Mouse (Mus musculus) midbrain, embryonic 13.5 days (tissue): Measurements from ENCODE around the gene Arhgap8. TPM values are rescaled to one million over a fixed set of nuclear protein-coding genes. Genes with fewer than 3 reads are reported as not detected.
"Not testable (repeated sequence)": the region's sequence is repeated elsewhere in the genome, so short reads cannot be mapped to it uniquely, and the experiment has no call there.

ENCODE experiments used
- ATAC-seq: fragments of 200-750 bp; cut with Nextera tagmentation; 2 replicates; pipeline ENCODE4 v1.8.0; 2017; ENCODE audit warnings: mild to moderate bottlenecking, moderate TSS enrichment, moderate library complexity
- H3K27ac ChIP-seq: fragments of 300-500 bp; sonication (generic); 2 replicates; pipeline ENCODE4 v1.5.1; 2015; ENCODE audit warnings: inconsistent platforms, mild to moderate bottlenecking, moderate library complexity
- H3K27me3 ChIP-seq: fragments of 300-500 bp; sonication (generic); 2 replicates; pipeline ENCODE4 v1.6.1; 2015; ENCODE audit warnings: mild to moderate bottlenecking, inconsistent platforms
- H3K36me3 ChIP-seq: fragments of 300-500 bp; sonication (generic); 2 replicates; pipeline ENCODE4 v1.6.1; 2015; ENCODE audit warnings: mild to moderate bottlenecking, inconsistent platforms
- H3K4me1 ChIP-seq: fragments of 300-500 bp; sonication (generic); replicated peaks from 2 replicates; pipeline ENCODE4 v1.6.1; 2015; ENCODE audit warnings: inconsistent platforms
- H3K4me2 ChIP-seq: fragments of 300-500 bp; sonication (generic); replicated peaks from 2 replicates; pipeline ENCODE4 v1.6.1; 2015; ENCODE audit warnings: moderate library complexity, mild to moderate bottlenecking, inconsistent platforms
- H3K4me3 ChIP-seq: fragments of 300-500 bp; sonication (generic); replicated peaks from 2 replicates; pipeline ENCODE4 v1.5.1; 2015; ENCODE audit warnings: mild to moderate bottlenecking, inconsistent platforms
- H3K9ac ChIP-seq: fragments of 300-500 bp; sonication (generic); replicated peaks from 2 replicates; pipeline ENCODE4 v1.6.1; 2015; ENCODE audit warnings: mild to moderate bottlenecking, inconsistent platforms
- H3K9me3 ChIP-seq: fragments of 300-500 bp; sonication (generic); 2 replicates; pipeline ENCODE4 v1.6.1; 2016; ENCODE audit warnings: mild to moderate bottlenecking, inconsistent platforms
- WGBS: fragments of 180-500 bp; shearing (Covaris S2); methylation state at CpG from one replicate; pipeline ENCODE4 v1.1.7; 2015; 5-methylcytosine and 5-hydroxymethylcytosine counted together
- polyA plus RNA-seq: library from polyadenylated mRNA; unstranded; fragments of >200 nt; fragmentation: Nextera tagmentation; extraction: Ambion mirVana; gene quantifications from 2 replicates; pipeline ENCODE4 v1.2.1, GENCODE M21; 2015

Gene Arhgap8
- polyA plus RNA-seq, 1 experiment from 2014 or later: 0.61 TPM

GRCm38 (mm10) chr15:84741573-84741972, 21.7 kb downstream of the Arhgap8 start:
- H3K36me3 ChIP-seq: no peaks in the 10 kb centered on the region
- no peak for ATAC-seq
- no peaks in the 10 kb centered on the region; the same call in 1 of the 2 replicates for H3K9me3 ChIP-seq
- 83% methylated on average over 3 of the region's 3 CpGs for WGBS
- no peak overlapping the region for H3K4me2 ChIP-seq
- H3K4me3 ChIP-seq: no peak overlapping the region
- H3K4me1 ChIP-seq: peaks cover 6% of the 10 kb centered on the region; the same call in 1 of the 2 replicates
- 0 out of 2 replicates have a peak, but pooled peaks cover 2% of the 10 kb centered on the region for H3K27me3 ChIP-seq
- no peak overlapping the region for H3K9ac ChIP-seq
- H3K27ac ChIP-seq: no peak overlapping the region

- 27% methylated on average over 3 of the region's 3 CpGs for WGBS
- H3K27me3 ChIP-seq: 0 out of 2 replicates have a peak, but pooled peaks cover 2% of the 10 kb centered on the region
- no peak overlapping the region for H3K4me2 ChIP-seq
- no peak overlapping the region for H3K9ac ChIP-seq
- no peaks in the 10 kb centered on the region for H3K4me1 ChIP-seq
- H3K27ac ChIP-seq: no peak overlapping the region
- no peak for ATAC-seq
- H3K36me3 ChIP-seq: no peaks in the 10 kb centered on the region
- H3K4me3 ChIP-seq: no peak overlapping the region
- H3K9me3 ChIP-seq: no peaks in the 10 kb centered on the region; the same call in 1 of the 2 replicates
These were observed 23.5 kb downstream of the Arhgap8 start for GRCm38 (mm10) chr15:84743347-84743746.

GRCm38 (mm10) chr15:84744308-84744707, 24.5 kb downstream of the Arhgap8 start:
- no peak overlapping the region for H3K4me2 ChIP-seq
- ATAC-seq: no peak
- H3K4me1 ChIP-seq: no peaks in the 10 kb centered on the region
- no peak overlapping the region for H3K27ac ChIP-seq
- no peak overlapping the region for H3K4me3 ChIP-seq
- 14% methylated on average over 2 of the region's 2 CpGs for WGBS
- no peak overlapping the region for H3K9ac ChIP-seq
- 0 out of 2 replicates have a peak, but pooled peaks cover 2% of the 10 kb centered on the region for H3K27me3 ChIP-seq
- H3K9me3 ChIP-seq: no peaks in the 10 kb centered on the region; the same call in 1 of the 2 replicates
- H3K36me3 ChIP-seq: no peaks in the 10 kb centered on the region

GRCm38 (mm10) chr15:84745831-84746230, 26.0 kb downstream of the Arhgap8 start:
- ATAC-seq: no peak
- Histone ChIP-seq H3K27me3 (0 out of 2 replicates have a peak, but pooled peaks cover 2% of the 10 kb centered on the region), H3K9ac (no peak overlapping the region), H3K9me3 (no peaks in the 10 kb centered on the region), H3K27ac (no peak overlapping the region), H3K36me3 (no peaks in the 10 kb centered on the region), H3K4me3 (no peak overlapping the region), H3K4me2 (no peak overlapping the region), H3K4me1 (no peaks in the 10 kb centered on the region)
- WGBS: 89% methylated on average over 4 of the region's 4 CpGs

GRCm38 (mm10) chr15:84754987-84755386, 35.1 kb downstream of the Arhgap8 start:
- Histone ChIP-seq H3K9me3 (no peaks in the 10 kb centered on the region), H3K9ac (no peak overlapping the region), H3K4me1 (peaks cover 35% of the 10 kb centered on the region), H3K27ac (no peak overlapping the region), H3K36me3 (no peaks in the 10 kb centered on the region), H3K4me2 (no peak overlapping the region), H3K27me3 (peaks cover 24% of the 10 kb centered on the region), H3K4me3 (no peak overlapping the region)
- WGBS: 14% methylated on average over 3 of the region's 3 CpGs
- ATAC-seq: peak; percentile 64; the same call in 1 of the 2 replicates

GRCm38 (mm10) chr15:84756426-84756825, 36.6 kb downstream of the Arhgap8 start:
- peak overlapping the region; percentile 54; the same call in 1 of the 2 replicates for H3K27ac ChIP-seq
- peak; percentile 75 for ATAC-seq

GRCm38 (mm10) chr15:84758493-84758892, 38.6 kb downstream of the Arhgap8 start:
- Histone ChIP-seq H3K9ac (no peak overlapping the region), H3K9me3 (no peaks in the 10 kb centered on the region), H3K4me3 (no peak overlapping the region), H3K27ac (no peak overlapping the region), H3K4me2 (no peak overlapping the region), H3K36me3 (no peaks in the 10 kb centered on the region), H3K27me3 (peaks cover 24% of the 10 kb centered on the region), H3K4me1 (peaks cover 48% of the 10 kb centered on the region)
- ATAC-seq: no peak
- WGBS: 22% methylated on average over 4 of the region's 4 CpGs

More at GRCm38 (mm10) chr15:84756426-84756825, 36.6 kb downstream of the Arhgap8 start:
- Histone ChIP-seq H3K36me3 (no peaks in the 10 kb centered on the region), H3K4me1 (peaks cover 37% of the 10 kb centered on the region), H3K4me2 (peak overlapping the region; percentile 59), H3K4me3 (peak overlapping the region; percentile 37), H3K27me3 (peaks cover 24% of the 10 kb centered on the region), H3K9ac (peak overlapping the region; percentile 44), H3K9me3 (no peaks in the 10 kb centered on the region)
- 1% methylated on average over 22 of the region's 22 CpGs for WGBS

- peaks cover 8% of the 10 kb centered on the region for H3K27me3 ChIP-seq
- no peaks in the 10 kb centered on the region for H3K36me3 ChIP-seq
- WGBS: 48% methylated on average over 8 of the region's 8 CpGs
- H3K9ac ChIP-seq: 0 out of 2 replicates have a peak overlapping the region, but pooled peaks have one; percentile 11
- no peak overlapping the region for H3K4me3 ChIP-seq
- peak overlapping the region; percentile 54 for H3K27ac ChIP-seq
- peaks cover 20% of the 10 kb centered on the region for H3K4me1 ChIP-seq
- no peak overlapping the region for H3K4me2 ChIP-seq
- H3K9me3 ChIP-seq: no peaks in the 10 kb centered on the region
- peak; percentile 62 for ATAC-seq
These were observed 43.0 kb downstream of the Arhgap8 start for GRCm38 (mm10) chr15:84762712-84763422.

GRCm38 (mm10) chr15:84763423-84763812, 43.6 kb downstream of the Arhgap8 start:
- H3K36me3 ChIP-seq: no peaks in the 10 kb centered on the region
- WGBS: 19% methylated on average over 7 of the region's 7 CpGs
- no peak overlapping the region for H3K4me3 ChIP-seq
- peaks cover 20% of the 10 kb centered on the region for H3K4me1 ChIP-seq
- ATAC-seq: no peak
- peak overlapping the region; percentile 54; the same call in 1 of the 2 replicates for H3K27ac ChIP-seq
- H3K9ac ChIP-seq: peak overlapping the region; percentile 14; the same call in 1 of the 2 replicates
- H3K27me3 ChIP-seq: 0 out of 2 replicates have a peak, but pooled peaks cover 4% of the 10 kb centered on the region
- no peaks in the 10 kb centered on the region for H3K9me3 ChIP-seq
- no peak overlapping the region for H3K4me2 ChIP-seq

- no peak for ATAC-seq
- Histone ChIP-seq H3K27ac (no peak overlapping the region), H3K9me3 (no peaks in the 10 kb centered on the region), H3K4me1 (peaks cover 17% of the 10 kb centered on the region), H3K27me3 (no peaks in the 10 kb centered on the region), H3K9ac (no peak overlapping the region), H3K36me3 (no peaks in the 10 kb centered on the region), H3K4me2 (no peak overlapping the region), H3K4me3 (no peak overlapping the region)
- WGBS: 41% methylated on average over 10 of the region's 10 CpGs
These were observed 46.8 kb downstream of the Arhgap8 start for GRCm38 (mm10) chr15:84766621-84767020.

- not testable (repeated sequence) for H3K27me3 ChIP-seq, H3K36me3 ChIP-seq, H3K4me2 ChIP-seq, ATAC-seq, H3K4me3 ChIP-seq, H3K9me3 ChIP-seq, H3K9ac ChIP-seq, H3K27ac ChIP-seq
- WGBS: 90% methylated on average over 4 of the region's 4 CpGs
- peaks cover 11% of the 10 kb centered on the region for H3K4me1 ChIP-seq
These were observed 48.7 kb downstream of the Arhgap8 start for GRCm38 (mm10) chr15:84768531-84768930.

GRCm38 (mm10) chr15:84769641-84770341, 49.9 kb downstream of the Arhgap8 start:
- peaks cover 16% of the 10 kb centered on the region for H3K4me1 ChIP-seq
- H3K4me2 ChIP-seq: no peak overlapping the region
- H3K9ac ChIP-seq: no peak overlapping the region
- ATAC-seq: no peak
- H3K4me3 ChIP-seq: no peak overlapping the region
- H3K36me3 ChIP-seq: no peaks in the 10 kb centered on the region
- no peak overlapping the region for H3K27ac ChIP-seq
- H3K9me3 ChIP-seq: no peaks in the 10 kb centered on the region
- WGBS: 83% methylated on average over 11 of the region's 11 CpGs
- H3K27me3 ChIP-seq: no peaks in the 10 kb centered on the region
